Mouse (Mus musculus) olfactory bulb, adult 2 months (tissue): ENCODE measurements around the gene Tenm3.

ENCODE experiments used
- CTCF ChIP-seq: fragments of 200-500 bp; IDR thresholded peaks from 2 replicates; pipeline ENCODE4 v1.5.1; 2012; ENCODE audit warnings: low read depth, mild to moderate bottlenecking, low read length, moderate library complexity; ENCODE audit not compliant: insufficient read depth
- POLR2A ChIP-seq: fragments of 200-500 bp; IDR thresholded peaks from 2 replicates; pipeline ENCODE4 v1.6.1; 2012; ENCODE audit warnings: mild to moderate bottlenecking, low read depth, low read length, moderate library complexity; ENCODE audit not compliant: insufficient read depth

DNA sequence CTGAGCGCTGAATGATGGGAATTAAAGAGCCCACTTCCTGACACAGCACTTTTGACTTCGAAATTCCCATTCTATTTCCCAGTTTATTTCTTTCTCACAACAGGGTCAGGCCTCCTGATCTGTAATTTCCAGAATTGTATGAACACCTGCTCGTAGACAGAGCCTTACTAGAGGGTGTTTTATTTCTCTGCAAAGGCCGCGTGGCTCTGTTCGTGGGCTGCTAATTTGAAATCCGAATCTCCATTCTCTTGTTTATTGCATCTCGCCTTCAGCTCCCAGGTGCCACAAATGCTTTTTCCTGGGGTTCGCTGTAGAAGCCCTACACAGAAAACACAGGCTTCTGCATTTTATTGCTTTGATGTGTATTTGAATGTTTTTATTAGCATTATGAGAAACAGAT is 612.4 kb downstream of the Tenm3 start:
- TF ChIP-seq POLR2A, result no peak
- no peak for TF ChIP-seq CTCF
